Mouse (Mus musculus): ENCODE measurements around the gene Efcab7.

Efcab7 gene

GRCm38 (mm10) chr4:99931807-99932206, 102.8 kb downstream of the Efcab7 start:
- no peak for TF ChIP-seq GATA4 (IDR thresholded peaks at IDR 0.05; ENCODE audit: insufficient replicate concordance, low read length)

- TF ChIP-seq GATA4 (IDR thresholded peaks at IDR 0.05; ENCODE audit: insufficient replicate concordance, low read length) = no peak
These were observed 105.9 kb downstream of the Efcab7 start for GRCm38 (mm10) chr4:99934859-99935258.

- no peak for TF ChIP-seq GATA4 (IDR thresholded peaks at IDR 0.05; ENCODE audit: insufficient replicate concordance, low read length)
These were observed 107.3 kb downstream of the Efcab7 start for GRCm38 (mm10) chr4:99936278-99936677.

- TF ChIP-seq GATA4 (IDR thresholded peaks at IDR 0.05; ENCODE audit: insufficient replicate concordance, low read length) = no peak
These were observed 110.9 kb downstream of the Efcab7 start for GRCm38 (mm10) chr4:99939711-99940505.

GRCm38 (mm10) chr4:99941655-99942414, 112.8 kb downstream of the Efcab7 start:
- TF ChIP-seq GATA4 (IDR thresholded peaks at IDR 0.05; ENCODE audit: insufficient replicate concordance, low read length) = no peak

- no peak for TF ChIP-seq GATA4 (IDR thresholded peaks at IDR 0.05; ENCODE audit: insufficient replicate concordance, low read length)
These were observed 115.6 kb downstream of the Efcab7 start for GRCm38 (mm10) chr4:99944606-99945005.

GRCm38 (mm10) chr4:99945011-99945410, 116.0 kb downstream of the Efcab7 start:
- no peak for TF ChIP-seq GATA4 (IDR thresholded peaks at IDR 0.05; ENCODE audit: insufficient replicate concordance, low read length)

GRCm38 (mm10) chr4:99946516-99946915, 117.5 kb downstream of the Efcab7 start:
- no peak for TF ChIP-seq GATA4 (IDR thresholded peaks at IDR 0.05; ENCODE audit: insufficient replicate concordance, low read length)

- TF ChIP-seq GATA4 (IDR thresholded peaks at IDR 0.05; ENCODE audit: insufficient replicate concordance, low read length) = no peak
These were observed 118.2 kb downstream of the Efcab7 start for GRCm38 (mm10) chr4:99947192-99947591.

GRCm38 (mm10) chr4:99947896-99948295, 118.9 kb downstream of the Efcab7 start:
- peak; percentile 35; the same call in 1 of the 2 replicates for TF ChIP-seq GATA4 (IDR thresholded peaks at IDR 0.05; ENCODE audit: insufficient replicate concordance, low read length)

- TF ChIP-seq GATA4 (IDR thresholded peaks at IDR 0.05; ENCODE audit: insufficient replicate concordance, low read length) = no peak
These were observed 124.9 kb downstream of the Efcab7 start for GRCm38 (mm10) chr4:99953904-99954303.

- TF ChIP-seq GATA4 (IDR thresholded peaks at IDR 0.05; ENCODE audit: insufficient replicate concordance, low read length) = no peak
These were observed 126.4 kb downstream of the Efcab7 start for GRCm38 (mm10) chr4:99955396-99955795.

- no peak for TF ChIP-seq GATA4 (IDR thresholded peaks at IDR 0.05; ENCODE audit: insufficient replicate concordance, low read length)
These were observed 128.2 kb downstream of the Efcab7 start for GRCm38 (mm10) chr4:99957186-99957585.

- TF ChIP-seq GATA4 (IDR thresholded peaks at IDR 0.05; ENCODE audit: insufficient replicate concordance, low read length) = no peak
These were observed 129.3 kb downstream of the Efcab7 start for GRCm38 (mm10) chr4:99958084-99958815.

- no peak for TF ChIP-seq GATA4 (IDR thresholded peaks at IDR 0.05; ENCODE audit: insufficient replicate concordance, low read length)
These were observed 130.3 kb downstream of the Efcab7 start for GRCm38 (mm10) chr4:99959308-99959707.
